11 mouse cellular contexts compared by ENCODE assay signal in genomic region chr15:96802034-96802728, GRCm38 (mm10).
A peak's percentile ranks its signal among the peaks of the same experiment; 100 is the strongest.
DNase-seq lines count a peak whose midpoint lies in the region; ATAC-seq and TF ChIP-seq lines count a peak whose summit lies in the region.
"Had no signal": no experiment of that assay in that cellular context is flagged by ENCODE, and none has a peak within 500 bp of the region (broad histone marks: within the 10 kb centered on the region; RNA-seq: fewer than 3 reads in every experiment).

No protein-coding gene starts in this region.

- 44% methylated on average over 9 of the region's 9 CpGs for WGBS in heart, embryonic 11.5 days (ENCODE audit: insufficient replicate concordance)
- 30% methylated on average over 9 of the region's 9 CpGs for WGBS in liver, embryonic 12.5 days (ENCODE audit: insufficient replicate concordance)

- DNase-seq in heart, postnatal 4 days, result no peak
- peak; percentile 70 for DNase-seq in adrenal gland, postnatal 25 days
- no peak for DNase-seq in gastrocnemius, postnatal 4 days (ENCODE audit: low spot score in 2 of 2)
- DNase-seq in kidney, postnatal 25 days, result no peak
- no peak for DNase-seq in thymus, postnatal 36 days

- no peak overlapping the region for H3K9ac ChIP-seq in heart, embryonic 11.5 days (ENCODE audit: low read depth, low read length)
- no peak overlapping the region for H3K9ac ChIP-seq in liver, embryonic 12.5 days
- H3K9ac ChIP-seq: forebrain, embryonic 12.5 days; midbrain, embryonic 13.5 days had no signal

- no peaks in the 10 kb centered on the region for H3K36me3 ChIP-seq in heart, embryonic 11.5 days (ENCODE audit: control insufficient read depth, insufficient read depth, low read length)
- H3K36me3 ChIP-seq in liver, embryonic 12.5 days, result no peaks in the 10 kb centered on the region
- H3K36me3 ChIP-seq in myocyte (ENCODE audit: control insufficient read depth, insufficient read depth), result no peaks in the 10 kb centered on the region
- H3K36me3 ChIP-seq: forebrain, embryonic 12.5 days; midbrain, embryonic 13.5 days had no signal

- peak overlapping the region; percentile 71 for H3K27ac ChIP-seq in heart, embryonic 11.5 days (ENCODE audit: low read depth, low read length)
- H3K27ac ChIP-seq in liver, embryonic 12.5 days, result peak overlapping the region; percentile 65
- H3K27ac ChIP-seq: forebrain, embryonic 12.5 days; midbrain, embryonic 13.5 days had no signal

- H3K4me2 ChIP-seq in heart, embryonic 11.5 days, result 0 out of 2 replicates have a peak overlapping the region, but pooled peaks have one; percentile 6
- H3K4me2 ChIP-seq in liver, embryonic 12.5 days, result no peak overlapping the region
- H3K4me2 ChIP-seq in myocyte (ENCODE audit: low read depth), result no peak overlapping the region
- H3K4me2 ChIP-seq: forebrain, embryonic 12.5 days; midbrain, embryonic 13.5 days had no signal

- H3K9me3 ChIP-seq in heart, embryonic 11.5 days (replicated peaks; ENCODE audit: control insufficient read depth, low read length), result no peaks in the 10 kb centered on the region
- no peaks in the 10 kb centered on the region for H3K9me3 ChIP-seq in liver, embryonic 12.5 days (replicated peaks)
- H3K9me3 ChIP-seq: forebrain, embryonic 12.5 days; midbrain, embryonic 13.5 days had no signal

- H3K4me1 ChIP-seq in heart, embryonic 11.5 days (ENCODE audit: control insufficient read depth, insufficient read depth, low read length), result peaks cover 4% of the 10 kb centered on the region; the same call in 1 of the 2 replicates
- peaks cover 16% of the 10 kb centered on the region for H3K4me1 ChIP-seq in liver, embryonic 12.5 days
- H3K4me1 ChIP-seq: forebrain, embryonic 12.5 days; midbrain, embryonic 13.5 days had no signal

- 0 out of 2 replicates have a peak, but pooled peaks have one; percentile 42 for ATAC-seq in heart, embryonic 11.5 days (replicated peaks; ENCODE audit: insufficient number of reproducible peaks, low FRiP score, low TSS enrichment)
- peak; percentile 60; the same call in 1 of the 2 replicates for ATAC-seq in liver, embryonic 12.5 days
- ATAC-seq: midbrain, embryonic 13.5 days had no signal

- H3K79me2 ChIP-seq in myocyte (ENCODE audit: control insufficient read depth, insufficient read depth), result no peaks in the 10 kb centered on the region

- H3K27me3 ChIP-seq in heart, embryonic 11.5 days (ENCODE audit: control insufficient read depth, insufficient read depth, low read length), result no peaks in the 10 kb centered on the region
- no peaks in the 10 kb centered on the region for H3K27me3 ChIP-seq in liver, embryonic 12.5 days (replicated peaks)
- no peaks in the 10 kb centered on the region for H3K27me3 ChIP-seq in myocyte (ENCODE audit: control insufficient read depth, insufficient read depth, insufficient read length)
- H3K27me3 ChIP-seq: CH12.LX; forebrain, embryonic 12.5 days; midbrain, embryonic 13.5 days had no signal

- no peak overlapping the region for H3ac ChIP-seq in myocyte (ENCODE audit: control insufficient read depth, insufficient read length)

- TF ChIP-seq POLR2A in myocyte (IDR thresholded peaks at IDR 0.05; ENCODE audit: insufficient read length, low read depth), result no peak

- no peak overlapping the region for H3K4me3 ChIP-seq in heart, embryonic 11.5 days (ENCODE audit: low read depth, low read length)
- no peak overlapping the region for H3K4me3 ChIP-seq in liver, embryonic 12.5 days
- H3K4me3 ChIP-seq in myocyte, result no peak overlapping the region
- H3K4me3 ChIP-seq: forebrain, embryonic 12.5 days; midbrain, embryonic 13.5 days had no signal

TF ChIP-seq in myocyte, 11 proteins besides CTCF, POLR2A, EP300 and RAD21:
- TF ChIP-seq USF1 (IDR thresholded peaks at IDR 0.05; ENCODE audit: low read depth), result no peak
- TF ChIP-seq E2F4 (IDR thresholded peaks at IDR 0.05; ENCODE audit: insufficient read depth), result no peak
- peak; percentile 99 for TF ChIP-seq CEBPB (IDR thresholded peaks at IDR 0.05; ENCODE audit: insufficient read depth, poor library complexity, severe bottlenecking)
